Mouse (Mus musculus): ENCODE measurements around the gene Aldh1b1.

Aldh1b1 gene

DNA sequence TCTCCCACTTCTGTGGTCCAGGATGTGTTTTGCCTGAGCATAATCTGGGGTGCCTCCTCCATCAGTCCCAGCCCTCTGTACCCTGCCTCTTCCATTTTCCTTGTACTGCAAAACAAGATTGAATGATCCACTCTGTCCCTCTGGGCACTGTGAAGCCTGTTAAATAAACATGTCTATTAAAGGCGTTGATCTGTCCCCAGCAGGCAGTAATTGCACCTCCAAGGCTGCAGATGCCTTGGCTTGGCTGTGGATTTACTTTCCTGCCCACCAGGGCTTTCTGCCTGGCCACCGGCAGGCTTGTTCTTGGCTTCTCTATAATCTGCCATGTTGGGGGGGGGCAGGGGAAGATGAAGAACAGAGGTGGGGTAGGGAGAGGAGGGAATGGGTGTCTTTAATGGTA, 12.9 kb upstream of the Aldh1b1 start:
- no peak for DNase-seq (ENCODE audit: low spot score in 2 of 2)

DNA sequence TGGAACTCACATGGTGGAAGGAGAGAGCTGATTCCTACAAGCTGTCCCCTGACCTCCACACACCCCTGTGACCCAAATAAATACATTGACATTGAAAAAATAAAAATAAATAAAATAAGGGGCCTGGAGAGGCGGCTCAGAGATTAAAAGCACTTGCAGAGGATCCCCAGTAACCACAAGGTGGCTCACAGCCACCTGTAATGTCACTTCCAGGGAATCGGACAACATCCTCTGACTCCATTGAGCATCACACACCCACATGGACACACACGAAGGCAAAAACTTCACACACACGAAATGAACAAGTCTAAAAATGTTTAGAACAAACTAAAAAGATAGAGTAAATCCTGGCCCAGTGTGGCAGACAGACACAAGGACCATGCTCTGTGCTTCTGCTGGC, 12.1 kb upstream of the Aldh1b1 start:
- DNase-seq (ENCODE audit: low spot score in 2 of 2): no peak

DNA sequence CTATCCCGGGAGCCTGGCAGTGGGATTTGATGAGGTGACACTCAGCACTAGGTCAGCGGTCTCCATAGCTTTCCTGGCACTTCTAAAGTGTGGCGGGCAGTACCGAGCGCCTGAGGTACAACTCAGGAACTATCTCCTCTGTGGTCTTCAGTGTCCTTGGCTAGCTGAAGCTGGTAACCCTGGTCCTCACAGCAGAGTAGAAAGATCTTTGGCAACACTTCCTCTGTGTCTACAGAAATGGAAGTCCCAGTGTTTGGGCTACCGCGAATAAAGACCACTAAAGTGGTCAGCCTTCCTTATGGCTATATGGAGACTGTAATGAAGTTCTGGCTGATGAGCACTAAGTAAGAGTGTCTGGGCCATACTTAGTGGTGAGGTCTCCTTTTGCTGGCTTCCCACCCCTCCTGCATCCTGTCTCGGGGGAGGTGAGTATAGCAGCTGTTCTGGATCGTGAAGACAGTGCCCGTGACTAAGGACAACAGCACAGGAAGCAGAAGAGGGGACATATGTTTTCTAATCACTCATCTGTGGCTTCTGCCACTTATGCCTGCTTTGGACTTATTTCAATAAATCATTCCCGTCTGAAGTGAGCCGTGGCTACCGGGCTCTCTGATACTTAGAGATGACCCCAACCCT, 10.3 kb upstream of the Aldh1b1 start:
- no peak for DNase-seq (ENCODE audit: low spot score in 2 of 2)

DNA sequence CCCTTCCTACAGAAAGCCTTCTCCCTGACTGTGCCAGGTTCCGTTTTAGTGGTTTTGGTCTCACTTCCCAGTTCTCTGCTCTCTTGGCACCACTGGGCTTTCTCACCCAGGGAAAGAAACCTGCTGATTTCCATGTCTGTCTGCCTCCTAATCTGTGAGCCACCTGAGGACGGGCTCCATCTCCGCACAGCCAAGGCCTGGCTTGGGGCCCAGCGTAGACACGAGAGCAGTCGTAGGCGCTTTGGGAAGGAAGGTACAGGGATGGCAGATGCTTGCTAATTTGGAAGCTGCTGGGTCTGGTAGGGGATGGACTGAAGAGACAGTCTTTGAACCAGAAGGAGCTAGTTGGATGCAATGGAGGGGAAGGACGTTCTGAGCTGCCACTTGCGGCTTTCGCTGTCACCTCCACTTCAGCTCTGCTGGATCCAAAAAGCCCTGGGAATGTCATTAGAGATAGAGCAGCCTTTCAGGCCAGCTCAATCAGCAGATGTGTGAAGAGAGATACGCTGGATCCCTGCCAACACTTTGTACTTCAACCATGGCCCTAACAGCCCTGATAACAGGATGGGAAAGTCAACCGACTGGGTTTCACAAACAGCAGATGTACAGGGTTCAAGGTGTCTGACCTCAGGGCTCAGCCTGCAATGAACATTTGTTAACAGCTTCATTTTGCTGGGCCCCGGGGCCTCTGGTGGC, 9.4 kb upstream of the Aldh1b1 start:
- DNase-seq (ENCODE audit: low spot score in 2 of 2): no peak

DNA sequence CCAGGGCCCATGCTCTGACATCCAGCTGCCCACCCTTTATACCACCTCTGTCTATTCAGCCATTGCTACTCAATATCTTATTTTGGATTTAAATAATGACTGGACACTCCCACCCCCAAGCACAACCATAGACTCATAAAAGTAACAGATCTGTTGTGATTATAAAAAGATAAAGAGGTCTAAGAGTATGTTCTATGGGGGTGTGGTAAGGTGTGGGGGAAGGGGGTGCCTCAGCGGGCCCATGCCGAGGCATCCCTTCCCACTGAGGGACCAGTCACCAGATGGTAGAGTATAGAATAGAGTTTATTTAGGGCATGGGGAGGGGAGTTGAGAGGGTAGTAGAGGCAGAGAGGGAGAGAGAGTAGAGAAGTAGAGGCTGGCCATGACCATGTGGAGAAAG, 8.8 kb upstream of the Aldh1b1 start:
- no peak for DNase-seq (ENCODE audit: low spot score in 2 of 2)

DNA sequence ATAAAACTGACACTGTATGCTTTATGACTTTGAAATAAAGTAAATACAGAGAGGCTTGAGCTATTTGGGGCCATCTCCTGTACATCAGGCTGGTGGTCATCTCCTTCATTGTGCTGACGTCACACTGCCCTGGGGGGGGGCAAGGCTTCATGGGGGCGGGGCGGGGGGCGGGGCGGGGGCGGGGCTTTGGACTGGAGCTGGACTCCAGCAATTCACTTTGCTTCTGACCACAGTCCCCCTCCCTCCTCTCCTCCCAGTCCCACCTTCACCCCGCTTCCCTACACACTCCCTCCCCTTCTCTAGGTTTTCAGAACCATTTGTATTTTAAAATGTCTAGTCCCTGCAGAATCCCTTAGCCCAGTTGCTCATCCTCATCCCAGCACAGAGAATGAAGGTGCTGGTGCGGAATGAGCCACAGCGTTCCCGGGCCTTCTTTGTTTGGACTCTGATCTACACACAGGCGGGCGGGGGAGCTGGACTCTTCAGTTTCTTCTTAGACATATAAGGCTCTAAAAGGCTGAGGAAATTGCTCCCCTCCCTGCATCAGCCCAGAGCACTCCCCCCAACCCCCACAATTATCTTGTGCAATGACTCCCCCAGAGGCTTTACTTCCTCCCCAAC, 3.5 kb upstream of the Aldh1b1 start:
- DNase-seq (ENCODE audit: low spot score in 2 of 2): no peak

DNA sequence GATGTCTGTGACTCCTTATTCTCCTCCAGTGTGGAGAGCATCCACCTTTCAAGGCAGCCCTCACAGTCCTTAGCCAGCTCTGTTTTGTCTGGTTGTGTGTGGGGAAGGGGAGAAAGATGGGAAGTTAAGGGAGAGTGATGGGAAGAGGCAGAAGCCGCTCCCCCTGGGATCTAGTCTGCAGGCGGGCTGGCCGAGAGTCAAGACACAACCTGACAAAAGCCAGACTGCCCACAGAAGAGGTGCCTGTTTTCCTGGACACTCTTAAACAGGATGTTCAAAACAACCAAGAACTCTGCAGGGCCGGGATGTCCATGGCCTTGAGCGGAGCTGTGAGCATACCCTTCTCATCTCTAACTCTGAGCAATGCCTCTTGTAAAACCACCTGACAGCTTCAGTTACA, 2.1 kb upstream of the Aldh1b1 start:
- DNase-seq (ENCODE audit: low spot score in 2 of 2): no peak

DNA sequence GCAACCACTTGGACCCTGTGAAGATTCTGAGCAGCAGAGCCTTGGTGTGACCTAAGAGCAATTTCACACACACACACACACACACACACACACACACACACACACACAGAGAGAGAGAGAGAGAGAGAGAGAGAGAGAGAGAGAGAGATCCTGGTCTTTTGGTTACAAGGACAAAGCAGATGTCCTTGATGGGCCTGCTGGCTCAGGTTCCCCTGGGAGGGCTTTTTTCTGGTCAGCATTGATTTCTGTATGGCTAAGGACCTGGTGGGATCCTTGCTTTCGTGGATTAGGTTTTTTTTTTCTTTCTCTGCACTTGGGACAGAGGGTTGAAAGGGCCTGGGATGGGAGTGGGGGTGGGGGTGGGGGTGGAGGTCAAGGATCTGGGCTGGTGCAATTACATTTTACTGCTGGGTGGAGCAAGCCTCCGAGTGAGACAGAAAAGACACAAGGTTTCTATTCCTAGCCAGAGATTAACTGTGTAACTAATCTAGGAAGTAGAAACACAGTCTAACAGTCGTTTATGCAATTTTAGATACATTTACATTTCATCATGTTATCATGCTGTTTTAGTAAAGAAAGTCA, 1.2 kb downstream of the Aldh1b1 start:
- no peak for DNase-seq (ENCODE audit: low spot score in 2 of 2)

DNA sequence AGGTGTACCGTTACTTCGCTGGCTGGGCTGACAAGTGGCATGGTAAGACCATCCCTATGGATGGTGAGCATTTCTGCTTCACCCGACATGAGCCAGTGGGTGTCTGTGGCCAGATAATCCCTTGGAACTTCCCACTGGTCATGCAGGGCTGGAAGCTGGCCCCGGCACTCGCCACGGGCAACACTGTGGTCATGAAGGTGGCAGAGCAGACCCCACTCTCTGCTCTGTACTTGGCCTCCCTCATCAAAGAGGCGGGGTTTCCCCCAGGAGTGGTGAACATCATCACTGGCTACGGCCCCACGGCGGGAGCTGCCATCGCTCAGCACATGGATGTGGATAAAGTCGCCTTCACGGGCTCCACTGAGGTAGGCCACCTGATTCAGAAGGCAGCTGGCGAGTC, 4.1 kb downstream of the Aldh1b1 start:
- DNase-seq (ENCODE audit: low spot score in 2 of 2): no peak

DNA sequence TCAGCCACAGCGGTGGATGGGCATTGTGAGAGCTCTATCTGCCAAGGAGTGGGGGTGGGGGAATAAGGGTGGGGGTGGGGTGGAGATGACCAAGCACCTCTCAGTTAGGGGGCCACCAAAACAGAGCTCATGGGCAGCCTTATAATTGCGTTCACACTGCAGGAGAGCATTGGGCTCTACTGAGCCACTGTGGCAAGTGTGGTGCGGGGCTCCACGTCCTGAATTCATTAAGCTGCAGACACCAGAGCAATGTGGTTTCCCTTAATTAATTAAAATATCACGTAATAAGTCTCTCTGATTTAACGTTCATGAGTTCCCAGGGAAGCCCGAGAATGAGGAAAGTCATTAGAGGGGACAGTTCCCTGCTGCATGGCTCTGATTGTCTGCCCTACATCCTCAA, 9.2 kb downstream of the Aldh1b1 start:
- DNase-seq (ENCODE audit: low spot score in 2 of 2): no peak

DNA sequence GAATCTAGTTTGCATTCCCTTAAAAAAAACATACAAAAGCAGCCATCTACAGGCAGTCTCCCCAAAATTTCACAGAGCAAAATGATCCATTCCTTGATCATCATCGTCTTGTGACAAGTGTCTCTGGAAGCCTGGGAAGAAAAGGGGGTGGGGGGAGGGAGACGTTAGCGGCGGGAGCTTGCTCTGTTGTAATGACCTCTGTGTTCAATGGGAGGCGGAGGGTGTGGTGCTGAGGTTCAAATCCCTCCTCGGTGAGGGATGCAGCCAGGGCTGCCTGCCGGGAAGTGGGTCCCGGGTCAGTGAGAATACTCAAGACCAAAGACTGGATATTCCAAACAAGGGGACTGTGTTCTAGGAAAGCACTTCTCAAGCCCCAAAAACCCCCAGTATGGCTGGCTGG, 12.4 kb downstream of the Aldh1b1 start:
- no peak for DNase-seq (ENCODE audit: low spot score in 2 of 2)

DNA sequence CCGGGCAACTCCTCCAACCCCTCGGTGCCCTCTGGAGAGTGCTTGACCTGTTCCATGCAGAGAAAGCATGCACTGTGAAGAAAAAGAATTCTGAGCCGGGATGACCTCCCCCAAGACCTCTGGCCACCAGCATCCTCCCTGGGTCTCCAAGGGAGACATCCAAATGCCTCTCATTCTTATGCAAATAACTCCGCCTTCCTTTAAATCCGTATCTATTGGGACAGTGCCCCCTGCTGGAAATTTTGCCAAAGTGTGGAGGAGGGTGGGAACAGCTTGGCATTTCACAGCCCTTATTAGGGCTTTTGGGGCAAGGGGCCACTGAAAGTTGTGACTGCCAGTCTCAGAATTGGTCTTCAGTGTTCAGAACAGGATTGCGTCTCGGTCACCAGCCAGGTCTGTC, 16.7 kb downstream of the Aldh1b1 start:
- peak in 1 of 2 experiments; percentile 22 for DNase-seq (ENCODE audit: low spot score in 2 of 2)

DNA sequence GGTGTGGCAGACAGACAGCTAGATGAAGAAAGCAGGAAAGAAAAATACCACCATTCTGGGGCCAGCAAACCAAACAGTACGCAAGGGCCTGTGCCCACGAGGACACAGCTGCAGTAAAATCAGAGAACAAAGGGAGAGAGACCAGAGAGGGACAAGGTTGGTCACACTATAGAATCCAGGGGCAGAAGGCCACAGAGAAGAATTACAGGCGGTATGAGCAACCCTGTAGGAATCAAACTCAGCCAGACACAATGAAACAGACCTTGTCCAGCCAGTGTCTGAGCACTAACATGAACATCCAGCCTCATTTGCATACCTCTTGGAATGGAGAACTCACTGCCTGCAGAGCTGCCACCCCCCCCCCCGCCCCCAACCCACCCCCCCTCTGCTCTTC, 20.0 kb downstream of the Aldh1b1 start:
- DNase-seq (ENCODE audit: low spot score in 2 of 2): no peak

DNA sequence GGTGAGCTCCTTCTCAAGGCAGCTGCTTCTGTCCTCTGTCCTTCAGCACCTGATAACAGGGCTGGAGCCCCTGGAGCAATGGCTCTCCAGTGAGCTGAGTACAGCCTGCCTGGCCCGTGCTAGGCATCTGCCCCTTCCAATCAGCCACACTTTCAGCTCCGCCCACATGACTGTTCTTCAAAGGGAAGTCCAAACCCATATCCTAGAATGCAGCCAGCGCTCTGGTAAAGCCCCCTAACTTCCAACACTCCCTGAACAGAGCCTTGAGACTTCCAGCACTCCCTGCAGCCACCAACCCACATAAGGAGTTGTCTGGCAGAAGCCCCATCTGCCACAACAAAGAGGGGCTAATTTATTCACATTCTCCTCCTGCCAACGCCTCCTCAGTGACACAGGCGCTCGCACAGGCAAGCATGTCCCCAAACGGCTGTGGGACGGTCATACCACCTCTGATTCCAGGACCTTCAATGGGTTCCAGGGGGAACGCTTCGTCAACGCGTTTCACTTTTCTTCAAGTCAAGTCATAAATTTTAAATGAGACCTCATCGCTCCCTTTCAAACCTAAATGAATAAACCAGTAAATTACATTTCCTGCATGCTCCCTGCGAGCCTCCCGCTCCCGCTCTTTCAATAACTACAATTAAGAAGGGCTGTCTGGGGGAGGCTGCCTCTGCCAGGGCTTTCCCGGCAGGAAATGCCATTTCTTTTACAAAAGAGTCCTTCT, 20.5 kb downstream of the Aldh1b1 start:
- no peak for DNase-seq (ENCODE audit: low spot score in 2 of 2)

DNA sequence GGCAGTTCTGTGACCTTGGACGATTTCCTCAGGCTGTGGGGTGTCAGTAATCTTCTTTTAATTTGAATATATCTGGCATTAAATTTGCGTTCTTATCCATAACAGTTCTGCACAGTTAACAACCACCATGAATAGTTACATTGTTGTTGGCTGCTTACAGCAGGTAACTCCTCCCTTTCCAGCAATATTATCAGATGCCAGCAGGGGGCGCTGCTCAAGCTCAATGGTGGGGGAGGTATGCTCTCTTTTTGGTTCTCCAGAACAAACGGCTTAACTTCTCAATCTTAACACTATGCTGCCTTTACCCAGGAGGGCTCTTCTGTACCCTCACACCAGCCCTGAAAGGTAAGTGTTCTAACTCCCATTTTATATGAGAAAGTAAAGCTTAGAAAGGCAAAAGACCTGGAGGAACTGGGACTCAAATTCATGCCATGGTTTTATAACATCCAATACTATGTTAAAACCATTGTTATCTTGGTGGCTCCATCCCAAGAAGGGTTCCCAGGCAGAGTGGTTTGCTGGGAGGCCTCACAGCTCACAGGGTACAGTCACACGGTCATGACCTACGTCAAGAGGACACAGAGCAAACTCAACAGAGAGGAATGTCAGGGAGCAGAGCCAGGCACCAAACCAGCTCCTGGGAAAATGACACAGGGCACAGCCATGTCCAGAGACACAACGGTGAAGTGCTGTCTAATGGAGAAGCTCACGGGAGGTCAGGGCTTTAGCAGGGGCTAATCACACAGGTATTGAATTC, 21.4 kb downstream of the Aldh1b1 start:
- peak in 1 of 2 experiments; percentile 65 for DNase-seq (ENCODE audit: low spot score in 2 of 2)

DNA sequence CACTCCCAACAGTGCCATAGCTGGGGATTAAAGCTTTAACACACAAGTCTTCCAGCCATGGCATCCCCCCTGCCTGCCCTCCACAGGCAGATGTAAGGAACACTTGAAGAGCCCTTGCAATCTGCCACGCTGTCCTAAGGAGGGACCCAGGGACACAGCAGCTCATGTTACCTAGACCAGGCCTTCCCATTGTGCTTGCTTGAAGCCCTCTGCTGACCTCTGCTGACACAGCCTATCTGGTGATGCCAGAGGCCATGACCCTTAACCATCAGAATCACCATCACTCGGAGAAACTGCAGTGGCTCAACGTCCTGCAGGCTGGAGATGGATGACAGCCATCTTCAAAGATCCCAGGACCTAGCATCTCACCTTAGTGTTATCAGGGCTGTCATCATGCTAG, 23.2 kb downstream of the Aldh1b1 start:
- no peak for DNase-seq (ENCODE audit: low spot score in 2 of 2)

DNA sequence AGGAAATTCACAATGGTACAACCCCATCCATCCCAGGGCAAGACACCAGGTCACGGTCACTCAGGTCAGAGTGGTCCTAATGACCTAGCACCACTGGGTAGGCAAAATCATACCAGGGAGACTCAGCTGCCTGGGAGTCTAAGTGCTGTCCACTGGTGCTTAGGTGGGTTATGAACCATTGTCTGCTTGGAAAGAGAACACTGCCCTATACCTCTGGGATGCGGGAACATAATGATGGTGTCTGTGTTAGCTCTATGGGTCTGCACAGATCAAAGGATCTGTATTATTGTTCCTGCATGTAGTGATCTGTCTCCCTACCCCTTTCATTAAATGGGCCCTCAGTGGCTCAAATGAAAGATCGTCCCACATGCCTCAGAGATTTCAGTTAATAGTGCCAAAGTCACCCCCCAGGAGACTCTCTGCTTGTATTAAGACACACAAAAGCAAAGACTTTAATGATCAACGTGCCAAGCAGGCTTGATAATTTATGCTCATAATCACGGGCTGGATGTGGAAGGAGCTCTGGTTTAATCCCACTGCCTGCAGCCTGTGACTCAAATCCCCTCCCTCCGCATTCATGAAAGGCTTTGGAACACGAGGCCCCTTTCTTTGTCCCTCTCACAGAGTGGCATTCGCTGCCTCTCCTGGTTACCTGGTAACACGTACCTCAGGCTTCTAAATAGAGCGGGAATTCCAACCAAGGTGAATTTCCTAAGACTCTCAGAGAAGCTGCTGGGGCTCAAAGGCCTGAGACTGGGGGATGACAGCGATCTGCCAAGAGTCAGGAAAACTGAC, 24.2 kb downstream of the Aldh1b1 start:
- no peak for DNase-seq (ENCODE audit: low spot score in 2 of 2)

DNA sequence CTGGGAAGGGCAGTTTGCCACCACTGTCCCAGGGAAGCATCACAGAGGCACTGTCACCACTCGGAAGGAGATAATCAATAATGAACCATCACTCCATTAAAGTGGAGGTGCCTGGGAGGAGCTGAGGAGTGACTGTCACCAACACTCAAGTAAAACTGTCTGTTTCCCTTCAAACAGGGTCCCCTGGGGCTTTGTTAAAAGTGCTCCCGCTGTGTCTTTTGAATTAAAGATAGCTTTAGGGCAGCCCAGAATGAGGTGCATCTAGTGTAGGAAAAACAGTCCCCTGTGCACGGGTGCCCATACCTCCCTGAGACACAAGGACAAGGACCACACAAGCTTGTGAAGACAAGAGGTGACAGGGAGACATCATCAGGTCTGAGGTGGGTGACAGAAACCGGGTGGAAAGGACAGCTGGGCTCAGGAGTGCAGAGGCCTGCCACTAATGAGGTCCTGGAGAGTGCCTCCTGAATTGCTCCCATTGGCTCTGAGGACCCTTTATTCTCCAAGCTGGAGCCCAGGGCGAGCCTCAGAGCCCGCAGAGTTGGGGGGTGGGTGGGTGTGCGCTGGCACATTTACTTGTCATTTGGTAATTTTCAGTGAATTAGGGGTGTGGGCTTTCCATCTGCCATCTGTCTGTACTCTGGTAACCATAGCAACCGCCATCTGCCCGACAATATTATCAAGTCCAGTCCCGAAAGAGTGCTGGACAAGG, 25.4 kb downstream of the Aldh1b1 start:
- no peak for DNase-seq (ENCODE audit: low spot score in 2 of 2)

DNA sequence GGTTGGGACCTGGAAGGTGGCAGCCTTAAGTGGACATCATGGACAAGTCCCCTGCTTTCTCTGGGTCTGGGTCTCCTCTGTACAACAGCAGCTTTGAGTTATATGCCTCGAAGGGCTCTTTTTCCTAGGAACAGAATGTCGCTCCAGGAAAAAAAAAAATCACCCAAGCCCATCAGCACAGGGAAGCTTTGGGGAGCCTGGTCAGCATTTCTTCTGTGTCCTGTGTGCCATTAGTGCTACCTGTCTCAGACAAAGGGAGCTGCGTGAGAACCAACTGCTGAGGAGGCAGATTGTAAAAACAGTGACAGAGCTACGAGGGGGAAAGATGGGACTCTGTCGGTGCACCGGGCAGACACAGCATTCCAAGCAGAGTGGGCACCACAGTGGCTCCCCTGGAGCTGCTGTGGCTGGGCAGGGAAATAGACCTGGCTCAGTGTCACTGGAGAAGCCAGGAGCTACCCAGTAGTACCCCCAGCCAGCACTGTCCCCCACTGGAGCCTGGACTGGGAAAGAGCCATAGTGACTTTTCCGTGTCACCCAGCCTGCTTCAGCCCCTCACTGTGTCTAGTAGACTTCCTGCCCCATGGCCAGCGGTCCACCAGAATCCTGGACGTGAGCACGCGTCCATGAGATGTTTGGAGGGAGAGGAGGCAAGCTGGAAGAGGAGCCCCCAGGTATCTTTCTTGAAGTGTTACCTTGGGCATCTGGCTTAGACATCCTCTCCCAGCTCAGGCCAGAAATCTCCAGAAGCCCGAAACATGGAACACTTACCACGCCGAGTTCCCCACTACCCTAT, 26.1 kb downstream of the Aldh1b1 start:
- no peak for DNase-seq (ENCODE audit: low spot score in 2 of 2)
